Mouse (Mus musculus) megakaryocyte, embryonic 14.5 days (primary cell): ENCODE data around the gene Slc2a5.

Experiments
- FLI1 ChIP-seq: IDR thresholded peaks from 2 replicates; pipeline ENCODE4 v1.6.1; 2012; ENCODE audit warnings: low read length, inconsistent platforms, mixed read lengths
- GATA1 ChIP-seq: IDR thresholded peaks from 3 replicates; pipeline ENCODE4 v1.6.1; 2012; ENCODE audit warnings: mixed read lengths, low read length, inconsistent platforms, borderline replicate concordance

DNA sequence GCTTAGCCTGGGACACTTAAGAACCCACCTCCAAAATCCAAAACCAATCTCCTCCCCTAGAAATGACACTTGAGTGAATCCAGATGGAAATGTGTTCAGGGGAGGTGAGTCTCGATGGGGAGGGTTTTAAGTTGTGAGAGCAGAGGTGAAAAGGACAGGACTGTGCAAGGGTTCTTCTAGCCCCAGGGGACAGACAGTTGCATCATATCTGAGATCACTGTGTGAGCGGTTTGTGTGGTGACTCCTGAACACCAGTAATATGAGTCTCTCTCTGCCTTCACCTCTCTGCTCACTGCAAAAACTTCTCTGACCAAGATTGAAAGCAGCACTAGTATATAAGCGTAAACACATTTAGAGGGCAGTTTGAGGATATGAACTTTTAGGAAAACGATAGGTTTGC, 27.2 kb downstream of the Slc2a5 start:
- TF ChIP-seq GATA1 (no peak), FLI1 (no peak)
